ENCODE assay signal across 7 mouse cellular contexts in genomic region chr4:138304340-138305104, GRCm38 (mm10). TPM values are rescaled to one million over a fixed set of nuclear protein-coding genes. Genes with fewer than 3 reads are reported as not detected.
A peak's percentile ranks its signal among the peaks of the same experiment; 100 is the strongest.
DNase-seq lines count a peak whose midpoint lies in the region; ATAC-seq lines count a peak whose summit lies in the region.

TSS of gene Ddost (plus strand) at chr4:138304730.

- peak within 1 kb of the TSS; percentile 97 for H3K9ac ChIP-seq in intestine, embryonic 15.5 days

- peak within 1 kb of the TSS; percentile 94 for H3K4me3 ChIP-seq in intestine, embryonic 15.5 days (replicated peaks)
- H3K4me3 ChIP-seq in midbrain, embryonic 10.5 days = peak within 1 kb of the TSS; percentile 99

- under 1% methylated on average over 63 of the region's 64 CpGs for WGBS in intestine, embryonic 15.5 days
- WGBS in midbrain, embryonic 10.5 days = under 1% methylated on average over 64 of the region's 64 CpGs

- H3K4me1 ChIP-seq in intestine, embryonic 15.5 days (replicated peaks) = peaks cover 17% of the 10 kb centered on the region
- peaks cover 32% of the 10 kb centered on the region for H3K4me1 ChIP-seq in midbrain, embryonic 10.5 days

- no peaks in the 10 kb centered on the region for H3K27me3 ChIP-seq in intestine, embryonic 15.5 days (replicated peaks)
- no peaks in the 10 kb centered on the region for H3K27me3 ChIP-seq in midbrain, embryonic 10.5 days (ENCODE audit: low read depth, poor library complexity, severe bottlenecking)

- H3K4me2 ChIP-seq in intestine, embryonic 15.5 days (replicated peaks) = peak within 1 kb of the TSS; percentile 89

- DNase-seq in adrenal gland, adult 2 months = peak; percentile 98
- peak; percentile 99 for DNase-seq in embryo, embryonic 11.5 days (ENCODE audit: low read depth, low spot score)
- peak; percentile 93 to 99 for DNase-seq in gastrocnemius, postnatal 36 days
- peak; percentile 98 to 99 for DNase-seq in left cerebral cortex, postnatal 25 days (ENCODE audit: low spot score in 2 of 2)
- DNase-seq in midbrain, embryonic 10.5 days (ENCODE audit: low spot score) = peak; percentile 98
- DNase-seq in right cerebral cortex, postnatal 4 days = peak; percentile 96

- H3K27ac ChIP-seq in intestine, embryonic 15.5 days = peak within 1 kb of the TSS; percentile 82
- peak within 1 kb of the TSS; percentile 94 for H3K27ac ChIP-seq in midbrain, embryonic 10.5 days (replicated peaks)

- H3K9me3 ChIP-seq in intestine, embryonic 15.5 days = no peaks in the 10 kb centered on the region
- H3K9me3 ChIP-seq in midbrain, embryonic 10.5 days (replicated peaks) = no peaks in the 10 kb centered on the region

- H3K36me3 ChIP-seq in intestine, embryonic 15.5 days = peaks cover 15% of the 10 kb centered on the region
- peaks cover 32% of the 10 kb centered on the region for H3K36me3 ChIP-seq in midbrain, embryonic 10.5 days

- ATAC-seq in intestine, embryonic 15.5 days = peak; percentile 99

- intact Hi-C loops in gastrocnemius, postnatal 36 days (cut with DNase I) = no loop called here
- intact Hi-C loops in left cerebral cortex, postnatal 25 days (cut with DNase I) = no loop called here

RNA-seq across cellular contexts. Expression of gene Ddost, which starts in this region (rescaled TPM):
- total RNA-seq in adrenal gland, adult 2 months (2021) = 100 to 1,000 TPM; 116 to 131 TPM
- 320 and 326 TPM in 2 replicates for polyA plus RNA-seq in adrenal gland, adult 2 months (2012; rRNA removed)
- 10 to 100 TPM; 31.3 to 31.8 TPM for total RNA-seq in gastrocnemius, postnatal 36 days (2021)
- 379 and 414 TPM in 2 replicates for polyA plus RNA-seq in intestine, embryonic 15.5 days (2015; fragmentation: Nextera tagmentation; extraction: Ambion mirVana)
- total RNA-seq in left cerebral cortex, postnatal 25 days (2021) = 10 to 100 TPM; 94.8 to 96.3 TPM
- 281 and 282 TPM in 2 replicates for polyA plus RNA-seq in midbrain, embryonic 10.5 days (2016; fragmentation: Nextera tagmentation; extraction: Ambion mirVana)

Comparison
In these comparisons a context has a peak if more than half of its experiments do, and no peak if none do; other contexts are left out.
1. Peak in every context shown above with its lines: DNase-seq, ATAC-seq, H3K4me3 ChIP-seq and H3K27ac ChIP-seq.